Mouse (Mus musculus) neural tube, embryonic 15.5 days (tissue): ENCODE results near the gene Pla2g4d. TPM values are rescaled to one million over a fixed set of nuclear protein-coding genes. Genes with fewer than 3 reads are reported as not detected.

Source experiments
- polyA plus RNA-seq: library from polyadenylated mRNA; unstranded; fragments of >200 nt; fragmentation: Nextera tagmentation; extraction: Ambion mirVana; gene quantifications from 2 replicates; pipeline ENCODE4 v1.2.1, GENCODE M21; 2015

The Pla2g4d gene
- polyA plus RNA-seq, 1 experiment from 2014 or later, result 0.04 TPM

Other genes with a start within 250 kb of the Pla2g4d start
- 15.9 and 27.7 TPM in 2 replicates for gene Ehd4, start 134.6 kb downstream of the Pla2g4d start, polyA plus RNA-seq
- gene Pla2g4e, start 43.9 kb downstream of the Pla2g4d start, polyA plus RNA-seq, result 3.5 and 4.2 TPM in 2 replicates
- 0.06 and 0.09 TPM in 2 replicates for gene Pla2g4f, start 25.0 kb upstream of the Pla2g4d start, polyA plus RNA-seq
- gene Vps39, start 63.9 kb upstream of the Pla2g4d start, polyA plus RNA-seq, result 35.1 and 36.6 TPM in 2 replicates
- 10.1 and 10.7 TPM in 2 replicates for gene Ganc, start 114.7 kb upstream of the Pla2g4d start, polyA plus RNA-seq
- gene Tmem87a, start 114.9 kb upstream of the Pla2g4d start, polyA plus RNA-seq, result 7.3 and 9.4 TPM in 2 replicates
- gene Capn3, start 166.8 kb upstream of the Pla2g4d start, polyA plus RNA-seq, result 1.3 and 2.2 TPM in 2 replicates